Mouse (Mus musculus) kidney, embryonic 16.5 days (tissue): Measurements from ENCODE around the gene Ror1. TPM values are rescaled to one million over a fixed set of nuclear protein-coding genes. Genes with fewer than 3 reads are reported as not detected.

Experiments
- ATAC-seq: fragments of 200-750 bp; cut with Nextera tagmentation; 2 replicates; pipeline ENCODE4 v1.8.0; 2017; ENCODE audit warnings: moderate TSS enrichment; ENCODE audit not compliant: low FRiP score, low TSS enrichment
- H3K27ac ChIP-seq: fragments of 300-500 bp; sonication (generic); 2 replicates; pipeline ENCODE4 v1.5.1; 2014; ENCODE audit warnings: low read length
- H3K27me3 ChIP-seq: fragments of 300-500 bp; sonication (generic); 2 replicates; pipeline ENCODE4 v1.6.1; 2014; ENCODE audit warnings: low read length, control low read depth, mixed read lengths; ENCODE audit not compliant: insufficient read depth
- H3K36me3 ChIP-seq: fragments of 300-500 bp; sonication (generic); 2 replicates; pipeline ENCODE4 v1.6.1; 2014; ENCODE audit warnings: low read length, control low read depth, mixed read lengths; ENCODE audit not compliant: insufficient read depth
- H3K4me1 ChIP-seq: fragments of 300-500 bp; sonication (generic); 2 replicates; pipeline ENCODE4 v1.6.1; 2014; ENCODE audit warnings: low read length, control low read depth, mixed read lengths; ENCODE audit not compliant: insufficient read depth
- H3K4me2 ChIP-seq: fragments of 300-500 bp; sonication (generic); replicated peaks from 2 replicates; pipeline ENCODE4 v1.6.1; 2014; ENCODE audit warnings: low read depth, low read length
- H3K4me3 ChIP-seq: fragments of 300-500 bp; sonication (generic); 2 replicates; pipeline ENCODE4 v1.5.1; 2014; ENCODE audit warnings: mild to moderate bottlenecking, low read length
- H3K9ac ChIP-seq: fragments of 300-500 bp; sonication (generic); replicated peaks from 2 replicates; pipeline ENCODE4 v1.6.1; 2014; ENCODE audit warnings: low read length
- H3K9me3 ChIP-seq: fragments of 300-500 bp; sonication (generic); 2 replicates; pipeline ENCODE4 v1.6.1; 2016; ENCODE audit warnings: low read length, control low read depth
- WGBS: fragments of 180-500 bp; shearing (Covaris S2); extraction: QIAGEN DNeasy Blood & Tissue Kit; methylation state at CpG from one replicate; pipeline ENCODE4 v1.1.7; 2014; 5-methylcytosine and 5-hydroxymethylcytosine counted together
- polyA plus RNA-seq: library from polyadenylated mRNA; unstranded; fragments of >200 nt; fragmentation: Nextera tagmentation; extraction: Ambion mirVana; gene quantifications from 2 replicates; pipeline ENCODE4 v1.2.1, GENCODE M21; 2015

Gene Ror1
- polyA plus RNA-seq, 1 experiment from 2014 or later = 9.3 TPM

DNA sequence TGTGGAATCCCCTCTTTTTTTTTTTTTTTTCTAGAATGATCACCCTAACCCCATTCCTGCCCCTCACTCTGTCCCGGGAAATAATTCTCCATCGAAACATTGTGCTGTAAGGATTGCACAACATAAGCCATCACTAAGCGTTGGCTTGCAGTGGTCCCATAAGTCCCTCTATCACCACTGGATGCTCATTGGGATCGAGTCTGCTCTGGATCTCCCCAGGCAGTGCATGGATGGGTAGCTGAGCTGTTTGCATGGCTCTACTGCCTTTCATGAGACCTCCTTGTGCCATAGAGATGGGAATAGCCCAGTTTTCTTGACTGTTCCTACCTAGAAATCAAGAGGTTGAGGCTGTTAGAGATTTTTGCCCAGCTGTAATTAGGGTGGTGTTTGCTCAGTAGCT, 13.0 kb downstream of the Ror1 start:
- Histone ChIP-seq H3K27ac (no peak overlapping the region), H3K36me3 (no peaks in the 10 kb centered on the region), H3K27me3 (no peaks in the 10 kb centered on the region), H3K9me3 (no peaks in the 10 kb centered on the region), H3K4me2 (no peak overlapping the region), H3K4me1 (peaks cover 26% of the 10 kb centered on the region), H3K9ac (no peak overlapping the region), H3K4me3 (no peak overlapping the region)
- no peak for ATAC-seq
- 91% methylated on average over 4 of the region's 4 CpGs for WGBS

DNA sequence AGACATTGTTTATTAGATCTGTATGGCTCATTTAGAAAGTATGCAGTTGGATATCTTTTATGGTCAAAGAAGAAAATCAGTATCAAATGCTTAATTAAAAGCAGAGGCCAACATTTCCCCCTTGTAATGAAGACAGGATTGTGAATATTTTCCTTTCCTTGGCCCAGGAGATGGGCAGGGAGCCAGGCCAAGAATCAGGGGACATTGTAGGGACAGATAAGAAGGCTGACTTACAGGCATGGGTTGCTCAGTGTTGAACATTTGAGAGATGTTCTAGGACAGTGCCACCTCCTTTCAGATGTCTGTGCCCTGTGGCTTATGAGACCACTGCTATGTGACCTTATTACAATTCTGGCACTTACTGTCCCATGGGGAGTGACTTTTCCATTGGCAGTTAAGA, 18.6 kb downstream of the Ror1 start:
- peaks cover 6% of the 10 kb centered on the region; the same call in 1 of the 2 replicates for H3K9me3 ChIP-seq
- H3K4me1 ChIP-seq = 0 out of 2 replicates have a peak, but pooled peaks cover 10% of the 10 kb centered on the region
- H3K27me3 ChIP-seq = no peaks in the 10 kb centered on the region
- H3K4me3 ChIP-seq = no peak overlapping the region
- H3K36me3 ChIP-seq = 0 out of 2 replicates have a peak, but pooled peaks cover 3% of the 10 kb centered on the region
- ATAC-seq = no peak
- H3K9ac ChIP-seq = no peak overlapping the region
- no peak overlapping the region for H3K27ac ChIP-seq
- no peak overlapping the region for H3K4me2 ChIP-seq

DNA sequence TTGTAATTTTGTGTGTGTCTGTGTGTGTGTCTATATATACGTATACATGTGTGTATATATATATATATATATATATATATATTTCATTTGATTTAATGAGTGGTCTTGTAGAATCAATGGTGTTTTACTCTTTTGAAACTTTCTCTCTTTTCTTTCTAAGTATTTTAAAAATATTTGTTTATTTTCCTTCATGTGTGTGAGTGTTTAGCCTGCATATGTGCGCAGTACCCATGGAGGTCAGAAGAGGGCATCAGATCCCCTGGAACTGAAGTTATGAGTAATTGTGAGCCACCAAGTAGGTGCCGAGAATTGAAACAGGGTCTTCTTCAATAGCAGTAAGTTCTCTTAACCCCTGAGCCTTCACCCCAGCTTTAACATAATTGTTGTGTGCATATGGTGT, 20.8 kb downstream of the Ror1 start:
- H3K9me3 ChIP-seq = peaks cover 6% of the 10 kb centered on the region; the same call in 1 of the 2 replicates
- no peak overlapping the region for H3K4me2 ChIP-seq
- H3K36me3 ChIP-seq = 0 out of 2 replicates have a peak, but pooled peaks cover 3% of the 10 kb centered on the region
- H3K9ac ChIP-seq = no peak overlapping the region
- H3K27ac ChIP-seq = no peak overlapping the region
- H3K4me1 ChIP-seq = 0 out of 2 replicates have a peak, but pooled peaks cover 7% of the 10 kb centered on the region
- no peak for ATAC-seq
- H3K27me3 ChIP-seq = no peaks in the 10 kb centered on the region
- 93% methylated on average over 3 of the region's 3 CpGs for WGBS
- no peak overlapping the region for H3K4me3 ChIP-seq

DNA sequence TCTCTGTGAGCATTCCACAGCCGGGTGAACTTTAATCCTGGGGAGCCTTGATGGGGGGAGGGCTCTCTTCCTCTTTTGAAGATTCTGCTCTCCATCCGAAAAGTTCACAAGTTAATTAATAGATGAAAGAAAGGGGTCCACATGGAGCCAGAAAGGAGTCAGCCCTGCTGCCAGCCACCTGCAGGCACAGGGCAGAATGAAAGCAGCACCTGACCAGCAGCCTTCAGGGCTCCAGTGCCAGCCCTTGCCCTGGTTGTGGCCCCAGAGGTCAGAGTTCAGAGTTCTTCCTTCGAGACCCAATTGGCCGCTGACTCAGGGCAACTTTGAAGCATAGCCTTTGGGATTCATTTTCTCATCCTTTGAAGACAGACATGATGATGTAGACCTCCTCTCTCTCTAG, 23.1 kb downstream of the Ror1 start:
- no peak overlapping the region for H3K4me3 ChIP-seq
- peaks cover 6% of the 10 kb centered on the region; the same call in 1 of the 2 replicates for H3K9me3 ChIP-seq
- H3K4me2 ChIP-seq = no peak overlapping the region
- no peak; the same call in 1 of the 2 replicates for ATAC-seq
- H3K27me3 ChIP-seq = no peaks in the 10 kb centered on the region
- H3K9ac ChIP-seq = no peak overlapping the region
- 44% methylated on average over 4 of the region's 4 CpGs for WGBS
- H3K27ac ChIP-seq = no peak overlapping the region
- H3K4me1 ChIP-seq = no peaks in the 10 kb centered on the region
- 0 out of 2 replicates have a peak, but pooled peaks cover 3% of the 10 kb centered on the region for H3K36me3 ChIP-seq

DNA sequence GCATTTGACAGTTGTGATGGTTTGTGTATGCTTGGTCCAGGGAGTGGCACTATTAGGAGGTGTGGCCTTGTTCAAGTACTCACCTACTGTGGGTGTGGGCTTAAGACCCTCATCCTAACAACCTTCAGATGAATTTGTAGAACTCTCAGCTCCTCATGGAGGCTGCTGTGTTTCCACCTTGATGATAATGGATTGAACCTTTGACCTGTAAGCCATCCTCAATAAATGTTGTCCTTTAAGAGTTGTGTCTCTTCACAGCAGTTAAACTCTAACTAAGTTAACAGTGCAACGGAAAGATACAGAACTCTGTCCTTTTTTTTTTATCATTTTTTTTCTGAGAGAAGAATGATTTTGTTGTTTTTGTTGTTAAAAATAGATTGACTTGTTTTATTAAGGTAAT, 23.8 kb downstream of the Ror1 start:
- no peaks in the 10 kb centered on the region for H3K27me3 ChIP-seq
- H3K4me3 ChIP-seq = no peak overlapping the region
- H3K36me3 ChIP-seq = 0 out of 2 replicates have a peak, but pooled peaks cover 3% of the 10 kb centered on the region
- no peak overlapping the region for H3K9ac ChIP-seq
- 80% methylated on average over 1 of the region's 1 CpGs for WGBS
- no peak overlapping the region for H3K27ac ChIP-seq
- no peak overlapping the region for H3K4me2 ChIP-seq
- ATAC-seq = no peak
- no peaks in the 10 kb centered on the region for H3K4me1 ChIP-seq
- H3K9me3 ChIP-seq = peaks cover 6% of the 10 kb centered on the region; the same call in 1 of the 2 replicates

DNA sequence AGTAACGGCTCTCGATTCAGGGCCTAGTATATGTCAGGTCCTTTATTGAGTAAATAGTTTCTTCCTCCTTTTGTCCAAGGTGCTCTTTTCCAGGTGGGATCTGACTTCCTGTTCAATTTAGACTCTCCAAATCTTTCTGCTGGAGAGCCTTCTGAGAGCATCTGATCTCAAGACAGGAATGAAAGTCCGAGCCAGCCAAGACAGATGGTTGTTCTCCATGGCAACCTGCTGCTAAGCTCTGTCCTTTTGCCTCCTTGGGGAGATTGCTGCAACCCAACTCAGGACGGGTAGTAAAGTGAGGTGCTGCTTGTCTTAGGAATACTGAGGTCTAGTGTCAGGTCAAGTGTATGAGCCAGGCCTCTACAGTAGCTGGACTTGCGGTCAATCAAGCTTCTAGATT, 25.0 kb downstream of the Ror1 start:
- H3K4me1 ChIP-seq = no peaks in the 10 kb centered on the region
- no peak overlapping the region for H3K27ac ChIP-seq
- H3K27me3 ChIP-seq = no peaks in the 10 kb centered on the region
- H3K36me3 ChIP-seq = 0 out of 2 replicates have a peak, but pooled peaks cover 3% of the 10 kb centered on the region
- 69% methylated on average over 5 of the region's 5 CpGs for WGBS
- no peak overlapping the region for H3K4me3 ChIP-seq
- H3K9me3 ChIP-seq = peaks cover 6% of the 10 kb centered on the region; the same call in 1 of the 2 replicates
- no peak overlapping the region for H3K9ac ChIP-seq
- H3K4me2 ChIP-seq = no peak overlapping the region
- ATAC-seq = no peak

DNA sequence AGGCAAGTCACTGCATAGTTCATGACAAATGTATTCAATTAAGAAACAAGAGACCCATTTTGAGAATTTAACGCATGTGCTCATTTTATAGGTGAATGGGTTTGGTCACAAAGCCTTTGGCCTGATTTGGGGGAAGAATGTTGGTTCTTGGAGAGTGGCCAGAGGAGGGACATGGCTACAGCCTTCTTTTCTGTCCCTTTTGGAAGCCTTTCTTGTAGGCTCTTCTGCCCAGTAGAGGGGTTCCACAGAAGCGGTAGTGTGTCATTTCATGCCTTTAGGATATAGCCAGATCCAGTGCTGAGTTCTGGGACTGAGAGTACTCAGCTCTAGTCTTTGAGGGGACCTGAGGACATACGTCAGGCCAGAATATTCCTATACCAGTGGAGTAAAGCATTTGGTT, 26.8 kb downstream of the Ror1 start:
- no peak overlapping the region for H3K4me3 ChIP-seq
- no peaks in the 10 kb centered on the region for H3K36me3 ChIP-seq
- no peak overlapping the region for H3K4me2 ChIP-seq
- H3K27ac ChIP-seq = peak overlapping the region; percentile 2; the same call in 1 of the 2 replicates
- no peaks in the 10 kb centered on the region for H3K27me3 ChIP-seq
- WGBS = 91% methylated on average over 3 of the region's 3 CpGs
- H3K4me1 ChIP-seq = peaks cover 7% of the 10 kb centered on the region; the same call in 1 of the 2 replicates
- H3K9me3 ChIP-seq = no peaks in the 10 kb centered on the region
- ATAC-seq = no peak
- no peak overlapping the region for H3K9ac ChIP-seq

DNA sequence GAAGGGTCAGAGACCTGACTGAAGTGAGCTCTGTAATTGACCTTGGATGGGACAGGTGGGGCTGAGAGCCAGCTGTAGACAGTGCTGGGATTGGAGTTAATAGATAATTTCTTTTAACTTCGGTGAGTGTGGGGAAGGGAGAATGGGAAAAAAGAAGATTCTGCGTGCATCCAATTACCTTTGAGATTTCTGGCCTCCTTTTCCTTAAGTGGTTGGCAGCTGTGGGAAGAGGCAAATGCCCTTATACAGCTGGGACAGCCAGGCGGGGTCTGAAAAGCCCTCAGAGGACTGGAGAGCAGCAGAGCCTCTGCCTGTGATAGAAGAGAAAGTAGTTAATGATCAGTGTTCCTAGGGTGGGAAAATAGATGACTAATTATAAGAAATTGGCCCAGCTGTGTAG, 27.9 kb downstream of the Ror1 start:
- H3K27ac ChIP-seq = peak overlapping the region; percentile 56
- H3K36me3 ChIP-seq = no peaks in the 10 kb centered on the region
- WGBS = 63% methylated on average over 3 of the region's 3 CpGs

DNA sequence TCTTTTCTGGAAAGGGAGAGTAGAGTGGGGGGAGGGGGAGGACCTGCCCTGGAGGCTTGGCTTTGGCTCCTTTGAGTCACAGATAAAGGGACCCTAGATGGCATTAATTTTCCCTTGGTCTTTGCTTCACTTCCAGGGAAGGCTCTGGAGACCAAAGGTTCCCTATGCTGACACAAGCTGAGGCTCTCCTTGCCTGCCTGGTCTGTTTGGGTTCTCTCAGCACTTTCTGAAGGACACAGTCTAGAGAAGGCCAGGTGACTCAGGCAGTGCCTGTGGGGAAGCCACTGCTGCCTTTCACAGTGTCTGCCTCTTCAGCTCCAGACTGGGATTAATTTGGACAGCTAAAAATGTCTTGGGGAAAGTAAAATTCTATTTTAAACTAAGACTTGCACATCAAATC, 28.5 kb downstream of the Ror1 start:
- Histone ChIP-seq H3K9me3 (no peaks in the 10 kb centered on the region), H3K4me2 (no peak overlapping the region), H3K27ac (peak overlapping the region; percentile 56), H3K27me3 (no peaks in the 10 kb centered on the region), H3K36me3 (no peaks in the 10 kb centered on the region), H3K4me1 (peaks cover 9% of the 10 kb centered on the region), H3K4me3 (no peak overlapping the region), H3K9ac (no peak overlapping the region)
- ATAC-seq = peak; percentile 62; the same call in 1 of the 2 replicates

More for the DNA sequence above, 27.9 kb downstream of the Ror1 start:
- no peaks in the 10 kb centered on the region for H3K9me3 ChIP-seq
- H3K27me3 ChIP-seq = no peaks in the 10 kb centered on the region
- no peak overlapping the region for H3K4me2 ChIP-seq
- peak; percentile 91 for ATAC-seq
- H3K4me3 ChIP-seq = no peak overlapping the region
- no peak overlapping the region for H3K9ac ChIP-seq
- peaks cover 7% of the 10 kb centered on the region; the same call in 1 of the 2 replicates for H3K4me1 ChIP-seq

DNA sequence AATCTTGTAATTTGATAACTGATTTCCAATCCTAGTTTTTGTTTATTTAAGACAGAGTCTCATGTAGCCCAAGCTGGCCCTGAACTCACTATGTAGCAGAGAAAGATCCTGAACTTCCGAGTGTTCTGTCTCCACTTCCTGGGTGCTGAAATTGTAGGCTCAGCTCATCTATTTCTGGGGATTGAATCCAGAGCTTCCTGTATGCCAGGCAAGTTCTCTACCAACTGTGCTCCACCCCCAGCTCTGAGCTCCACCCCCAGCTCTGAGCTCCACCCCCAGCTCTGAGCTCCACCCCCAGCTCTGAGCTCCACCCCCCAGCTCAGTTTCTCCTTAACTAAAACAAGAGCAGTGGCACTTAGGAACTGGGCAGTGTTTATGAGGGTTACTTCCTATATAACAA, 29.3 kb downstream of the Ror1 start:
- Histone ChIP-seq H3K4me3 (no peak overlapping the region), H3K4me1 (peaks cover 14% of the 10 kb centered on the region), H3K27me3 (no peaks in the 10 kb centered on the region), H3K9me3 (no peaks in the 10 kb centered on the region), H3K27ac (no peak overlapping the region), H3K36me3 (no peaks in the 10 kb centered on the region), H3K9ac (no peak overlapping the region), H3K4me2 (no peak overlapping the region)
- WGBS = 95% methylated on average over 1 of the region's 1 CpGs
- ATAC-seq = no peak
